Mouse (Mus musculus): Measurements from ENCODE around the gene Hmox2. TPM values are rescaled to one million over a fixed set of nuclear protein-coding genes. Genes with fewer than 3 reads are reported as not detected.

Gene Hmox2
- polyA plus RNA-seq, 1 experiment from 2014 or later, result 81.0 TPM

DNA sequence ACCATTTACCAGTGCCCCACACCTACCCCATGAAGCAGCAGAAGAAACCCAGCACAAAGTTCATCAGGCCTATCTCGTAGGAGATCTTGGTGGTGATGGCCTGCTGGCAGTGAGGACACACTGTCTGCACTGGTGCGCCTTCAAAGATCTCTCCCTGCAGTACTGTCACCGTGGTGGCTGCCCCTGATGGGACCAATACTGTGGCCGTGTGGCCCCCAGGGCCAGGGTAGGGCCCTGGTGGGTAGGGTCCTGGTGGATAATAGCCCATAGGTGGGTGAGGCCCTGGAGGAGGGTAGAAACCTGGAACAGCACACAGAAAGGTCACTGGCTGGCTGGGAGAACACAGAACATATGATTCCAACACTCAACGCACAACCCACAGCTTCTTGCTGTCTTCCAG, 42.6 kb downstream of the Hmox2 start:
- H3K4me2 ChIP-seq (replicated peaks), result no peak overlapping the region
- no peak overlapping the region for H3K4me3 ChIP-seq
- peaks cover 64% of the 10 kb centered on the region for H3K36me3 ChIP-seq
- WGBS, result 95% methylated on average over 5 of the region's 5 CpGs
- H3K9ac ChIP-seq (replicated peaks), result no peak overlapping the region
- no peaks in the 10 kb centered on the region for H3K27me3 ChIP-seq
- H3K9me3 ChIP-seq, result no peaks in the 10 kb centered on the region
- ATAC-seq (ENCODE audit: low FRiP score, low read depth), result no peak
- H3K4me1 ChIP-seq, result no peaks in the 10 kb centered on the region
- H3K27ac ChIP-seq (replicated peaks), result no peak overlapping the region

GRCm38 (mm10) chr16:4773289-4773970, 47.3 kb downstream of the Hmox2 start:
- Histone ChIP-seq H3K36me3 (peaks cover 28% of the 10 kb centered on the region), H3K9me3 (no peaks in the 10 kb centered on the region), H3K4me1 (0 out of 2 replicates have a peak, but pooled peaks cover 3% of the 10 kb centered on the region), H3K4me3 (no peak overlapping the region), H3K4me2 (replicated peaks) (no peak overlapping the region), H3K27ac (replicated peaks) (no peak overlapping the region), H3K27me3 (no peaks in the 10 kb centered on the region), H3K9ac (replicated peaks) (no peak overlapping the region)
- WGBS, result 64% methylated on average over 1 of the region's 1 CpGs
- no peak for ATAC-seq (ENCODE audit: low FRiP score, low read depth)

DNA sequence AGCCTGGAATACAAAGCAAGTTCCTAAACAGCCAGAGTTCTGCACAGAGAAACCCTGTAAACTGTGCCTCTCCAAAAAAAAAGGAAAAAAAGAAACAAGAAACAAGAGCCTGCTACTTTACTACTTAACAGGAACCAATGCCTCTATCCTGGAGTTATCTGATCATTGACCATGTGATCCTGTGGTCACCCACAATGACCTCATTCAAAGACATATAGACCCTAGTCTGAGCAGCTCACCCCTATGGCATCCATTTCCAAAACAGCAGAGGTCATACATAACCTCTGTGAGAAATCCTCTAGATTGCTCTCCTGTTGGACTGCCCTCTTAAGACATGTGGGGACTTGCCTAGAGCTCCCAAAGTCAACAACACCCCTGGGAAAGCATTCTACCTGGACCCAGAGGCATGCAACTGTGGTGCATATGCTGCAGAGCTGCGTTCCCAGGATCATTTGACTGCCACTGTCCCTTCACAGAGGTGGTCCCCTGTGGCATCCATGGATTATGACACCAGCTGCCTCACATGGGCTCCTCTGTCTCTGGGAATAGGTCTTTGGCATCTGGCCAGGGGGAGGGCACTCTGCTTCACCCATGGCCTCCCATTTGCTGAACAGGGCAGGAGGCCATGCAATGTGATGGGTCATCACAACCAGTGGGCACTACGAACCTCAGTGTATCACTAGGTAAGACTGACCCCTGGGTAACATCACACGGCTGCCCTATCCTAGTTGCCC, 51.2 kb downstream of the Hmox2 start:
- 98% methylated on average over 3 of the region's 3 CpGs for WGBS
- peaks cover 5% of the 10 kb centered on the region; the same call in 1 of the 2 replicates for H3K36me3 ChIP-seq
- H3K4me2 ChIP-seq (replicated peaks), result no peak overlapping the region
- H3K9me3 ChIP-seq, result no peaks in the 10 kb centered on the region
- H3K27ac ChIP-seq (replicated peaks), result no peak overlapping the region
- ATAC-seq (ENCODE audit: low FRiP score, low read depth), result no peak
- H3K4me1 ChIP-seq, result 0 out of 2 replicates have a peak, but pooled peaks cover 3% of the 10 kb centered on the region
- H3K27me3 ChIP-seq, result no peaks in the 10 kb centered on the region
- H3K9ac ChIP-seq (replicated peaks), result no peak overlapping the region
- no peak overlapping the region for H3K4me3 ChIP-seq

DNA sequence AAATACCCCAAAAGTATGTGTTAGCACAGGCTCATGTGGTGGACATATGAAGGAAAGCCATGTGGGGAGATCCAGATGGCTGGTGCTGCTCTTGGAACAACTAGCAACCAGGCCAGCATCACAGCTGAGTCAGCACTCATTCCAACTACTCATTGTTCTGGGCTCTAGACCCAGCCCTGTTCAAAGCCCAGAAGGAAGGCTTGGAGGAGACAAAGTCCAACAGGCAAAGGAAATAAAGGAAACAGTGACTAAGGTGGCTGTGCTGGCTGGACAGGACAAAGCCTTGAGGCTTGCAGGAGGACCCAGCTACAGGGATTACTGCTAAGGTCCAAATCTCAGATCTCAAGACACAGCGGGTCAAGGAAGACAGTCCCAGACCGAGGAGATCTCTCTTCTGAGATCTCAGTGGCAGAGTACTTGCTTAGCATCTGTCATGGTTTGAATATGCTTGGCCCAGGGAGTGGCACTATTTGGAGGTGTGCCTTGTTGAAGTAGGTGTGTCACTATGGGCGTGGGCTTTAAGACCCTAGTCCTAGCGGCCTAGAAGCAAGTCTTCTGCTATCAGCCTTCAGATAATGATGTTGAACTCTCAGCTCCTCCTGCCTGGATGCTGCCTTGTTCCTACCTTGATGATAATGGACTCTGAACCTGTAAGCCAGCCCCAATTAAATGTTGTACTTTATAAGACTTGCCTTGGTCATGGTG, 51.9 kb downstream of the Hmox2 start:
- H3K9ac ChIP-seq (replicated peaks), result no peak overlapping the region
- WGBS, result 97% methylated on average over 4 of the region's 4 CpGs
- H3K36me3 ChIP-seq, result peaks cover 5% of the 10 kb centered on the region; the same call in 1 of the 2 replicates
- H3K9me3 ChIP-seq, result no peaks in the 10 kb centered on the region
- 0 out of 2 replicates have a peak, but pooled peaks cover 3% of the 10 kb centered on the region for H3K4me1 ChIP-seq
- no peak for ATAC-seq (ENCODE audit: low FRiP score, low read depth)
- H3K4me3 ChIP-seq, result no peak overlapping the region
- no peak overlapping the region for H3K27ac ChIP-seq (replicated peaks)
- no peaks in the 10 kb centered on the region for H3K27me3 ChIP-seq
- H3K4me2 ChIP-seq (replicated peaks), result no peak overlapping the region

DNA sequence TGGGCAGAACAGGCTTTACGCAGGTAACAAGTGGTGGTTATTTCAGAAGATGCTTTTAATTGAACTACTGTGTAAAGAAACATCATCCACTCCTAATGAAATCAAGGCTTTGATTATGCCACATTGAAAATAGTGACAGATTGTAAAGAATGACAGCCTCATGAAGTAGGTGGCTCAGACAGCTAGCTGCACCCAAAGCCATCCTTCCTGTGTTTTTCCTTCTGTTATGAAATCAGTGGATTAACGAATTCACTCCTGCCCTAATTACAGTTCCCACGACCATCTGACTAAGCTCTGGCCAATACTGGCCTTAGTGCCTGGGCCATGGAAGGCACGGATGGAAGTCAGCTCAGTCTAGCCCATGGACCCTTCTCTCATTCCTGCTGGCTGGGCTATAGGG, 52.8 kb downstream of the Hmox2 start:
- WGBS, result 92% methylated on average over 4 of the region's 4 CpGs
- H3K36me3 ChIP-seq, result peaks cover 10% of the 10 kb centered on the region
- no peak overlapping the region for H3K4me3 ChIP-seq
- H3K27me3 ChIP-seq, result no peaks in the 10 kb centered on the region
- no peak overlapping the region for H3K27ac ChIP-seq (replicated peaks)
- no peak overlapping the region for H3K9ac ChIP-seq (replicated peaks)
- 0 out of 2 replicates have a peak, but pooled peaks cover 3% of the 10 kb centered on the region for H3K4me1 ChIP-seq
- no peak overlapping the region for H3K4me2 ChIP-seq (replicated peaks)
- H3K9me3 ChIP-seq, result no peaks in the 10 kb centered on the region
- ATAC-seq (ENCODE audit: low FRiP score, low read depth), result no peak

DNA sequence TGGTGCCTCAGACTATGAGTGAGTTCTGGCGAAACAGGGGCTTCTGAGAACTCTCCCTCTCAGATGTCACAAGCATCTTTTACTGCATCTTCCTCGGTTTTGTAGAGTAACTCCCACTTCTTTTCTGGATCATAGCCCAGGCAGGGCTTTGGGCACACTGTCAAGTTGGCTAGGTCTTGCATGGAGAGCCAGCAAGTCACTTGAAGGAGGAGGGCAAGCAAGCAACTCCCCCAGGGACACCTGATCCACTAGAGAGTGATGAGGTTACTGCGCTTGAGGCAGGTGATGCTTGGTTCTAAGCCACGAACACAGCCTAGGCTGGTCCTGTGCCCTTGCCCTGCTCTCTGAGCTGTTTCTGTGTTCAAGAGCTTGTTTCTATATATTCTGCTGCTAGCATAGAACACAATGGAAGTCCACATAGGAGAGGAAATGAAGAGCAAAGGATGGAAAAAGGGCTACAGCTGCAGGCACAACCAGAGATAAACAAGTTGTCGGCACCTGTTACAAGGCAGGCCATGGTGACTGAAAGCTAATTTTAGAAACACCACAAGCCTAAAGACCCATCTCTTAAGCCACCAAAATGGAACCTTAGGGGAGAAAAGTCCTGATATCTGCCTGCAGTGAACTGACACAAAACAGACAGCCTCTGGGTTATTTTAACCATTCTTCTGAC, 55.5 kb downstream of the Hmox2 start:
- Histone ChIP-seq H3K4me1 (peaks cover 12% of the 10 kb centered on the region), H3K27ac (replicated peaks) (no peak overlapping the region), H3K9me3 (no peaks in the 10 kb centered on the region), H3K36me3 (peaks cover 10% of the 10 kb centered on the region), H3K27me3 (no peaks in the 10 kb centered on the region), H3K4me3 (no peak overlapping the region), H3K4me2 (replicated peaks) (no peak overlapping the region), H3K9ac (replicated peaks) (no peak overlapping the region)
- no peak for ATAC-seq (ENCODE audit: low FRiP score, low read depth)
- 92% methylated on average over 5 of the region's 5 CpGs for WGBS

DNA sequence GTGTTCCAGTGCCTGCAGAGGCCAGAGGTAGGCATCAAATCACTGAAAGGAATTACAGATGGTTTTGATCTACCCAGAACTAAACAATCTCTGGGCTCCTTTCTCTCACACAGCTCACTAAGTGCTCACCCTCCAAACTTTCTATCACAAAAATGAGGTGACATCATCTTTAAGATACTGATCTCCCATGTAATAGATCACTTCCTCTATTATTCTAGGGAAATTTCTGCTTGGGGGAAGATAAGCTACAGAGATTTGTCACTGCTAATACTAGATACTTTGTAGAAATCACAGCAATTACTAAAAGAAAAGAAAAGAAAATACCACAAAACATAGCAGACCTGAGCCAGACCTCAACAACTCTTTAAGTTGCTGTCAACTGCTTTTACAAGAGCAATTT, 56.4 kb downstream of the Hmox2 start:
- H3K36me3 ChIP-seq, result peaks cover 9% of the 10 kb centered on the region

DNA sequence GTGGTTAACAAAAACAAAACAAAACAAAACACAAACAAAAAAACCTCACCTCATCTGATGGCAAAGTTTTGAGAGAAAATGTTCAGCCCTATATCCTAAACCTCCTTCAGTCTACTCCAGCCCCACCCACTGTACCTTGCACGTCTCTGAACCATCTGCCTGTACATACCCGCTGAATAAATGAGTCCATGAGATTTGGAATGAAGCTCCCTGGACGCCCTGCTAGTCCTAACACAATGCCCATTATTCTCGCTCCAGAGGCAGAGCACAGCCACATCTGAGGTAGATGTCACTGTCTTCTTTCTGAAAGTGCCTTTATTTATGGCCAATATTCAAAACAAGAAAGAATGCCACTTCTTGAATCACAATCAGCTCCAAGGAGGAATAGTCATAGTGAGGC, 59.5 kb downstream of the Hmox2 start:
- peaks cover 5% of the 10 kb centered on the region; the same call in 1 of the 2 replicates for H3K36me3 ChIP-seq

More for the DNA sequence above, 56.4 kb downstream of the Hmox2 start:
- Histone ChIP-seq H3K4me1 (peaks cover 17% of the 10 kb centered on the region), H3K4me2 (replicated peaks) (no peak overlapping the region), H3K4me3 (no peak overlapping the region), H3K27ac (replicated peaks) (no peak overlapping the region), H3K9me3 (no peaks in the 10 kb centered on the region), H3K27me3 (no peaks in the 10 kb centered on the region), H3K9ac (replicated peaks) (no peak overlapping the region)
- no peak for ATAC-seq (ENCODE audit: low FRiP score, low read depth)

DNA sequence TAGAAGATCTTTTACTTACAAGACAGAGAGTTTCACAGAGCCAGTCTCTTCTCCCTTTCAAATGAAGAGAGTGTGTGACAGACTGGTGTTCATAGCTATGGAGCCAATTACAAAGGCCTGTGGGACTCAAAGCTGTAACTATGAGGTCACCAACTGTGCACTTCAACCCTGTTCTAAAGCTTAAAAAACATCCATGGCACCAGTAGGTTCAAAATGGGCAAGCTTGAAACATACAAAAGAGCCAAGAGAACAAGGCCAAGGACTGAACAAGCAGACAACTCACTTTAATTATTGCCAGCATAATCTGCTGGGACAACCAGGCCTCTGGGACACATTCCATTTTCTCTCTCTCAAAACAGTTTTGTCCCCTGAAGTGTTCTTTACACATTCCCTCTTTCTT, 62.0 kb downstream of the Hmox2 start:
- peak overlapping the region; percentile 90 for H3K4me2 ChIP-seq (replicated peaks)
- peaks cover 31% of the 10 kb centered on the region for H3K4me1 ChIP-seq
- H3K9me3 ChIP-seq, result no peaks in the 10 kb centered on the region
- H3K27me3 ChIP-seq, result no peaks in the 10 kb centered on the region
- no peak overlapping the region for H3K9ac ChIP-seq (replicated peaks)
- no peak overlapping the region for H3K27ac ChIP-seq (replicated peaks)
- peaks cover 4% of the 10 kb centered on the region; the same call in 1 of the 2 replicates for H3K36me3 ChIP-seq
- no peak overlapping the region for H3K4me3 ChIP-seq
- no peak for ATAC-seq (ENCODE audit: low FRiP score, low read depth)

More for the DNA sequence above, 59.5 kb downstream of the Hmox2 start:
- H3K27ac ChIP-seq (replicated peaks), result no peak overlapping the region
- 48% methylated on average over 4 of the region's 4 CpGs for WGBS
- peaks cover 31% of the 10 kb centered on the region for H3K4me1 ChIP-seq
- no peaks in the 10 kb centered on the region for H3K9me3 ChIP-seq
- H3K4me2 ChIP-seq (replicated peaks), result no peak overlapping the region
- ATAC-seq (ENCODE audit: low FRiP score, low read depth), result no peak
- no peak overlapping the region for H3K4me3 ChIP-seq
- H3K9ac ChIP-seq (replicated peaks), result no peak overlapping the region
- no peaks in the 10 kb centered on the region for H3K27me3 ChIP-seq

DNA sequence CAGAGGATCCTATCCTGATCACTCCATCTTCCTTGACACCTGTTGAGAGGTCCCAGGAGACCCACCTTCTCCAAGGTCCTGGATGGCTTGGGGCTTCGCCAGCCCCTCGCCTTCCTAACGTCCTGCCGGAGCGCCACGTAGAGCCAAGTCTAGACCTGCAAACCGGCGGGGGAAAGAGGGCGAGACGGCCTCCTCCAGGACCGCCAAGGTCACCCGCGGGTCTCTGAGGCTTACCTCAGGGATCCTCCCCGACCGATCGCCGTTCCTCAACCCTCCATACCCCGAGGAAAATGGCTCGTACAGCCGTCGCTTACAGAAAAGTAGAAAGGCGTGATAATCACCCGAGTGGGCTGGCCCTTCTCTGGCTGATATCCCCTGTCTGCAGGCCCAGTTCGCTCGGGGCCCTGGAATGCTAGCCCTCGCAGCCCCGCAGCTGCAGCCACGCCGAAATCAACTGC, 63.2 kb downstream of the Hmox2 start:
- peaks cover 31% of the 10 kb centered on the region for H3K4me1 ChIP-seq
- H3K4me3 ChIP-seq, result peak overlapping the region; percentile 86
- no peaks in the 10 kb centered on the region for H3K36me3 ChIP-seq
- peak overlapping the region; percentile 90 for H3K4me2 ChIP-seq (replicated peaks)
- ATAC-seq (ENCODE audit: low FRiP score, low read depth), result peak; percentile 66; the same call in 1 of the 2 replicates
- H3K27me3 ChIP-seq, result no peaks in the 10 kb centered on the region
- peak overlapping the region; percentile 98 for H3K27ac ChIP-seq (replicated peaks)
- WGBS, result under 1% methylated on average over 28 of the region's 29 CpGs
- peak overlapping the region; percentile 89 for H3K9ac ChIP-seq (replicated peaks)
- H3K9me3 ChIP-seq, result no peaks in the 10 kb centered on the region

GRCm38 (mm10) chr16:4789810-4790559, 63.8 kb downstream of the Hmox2 start, which contains the start of gene Cdip1:
TSS of gene Cdip1 (minus strand) at chr16:4790292.
- ATAC-seq (ENCODE audit: low FRiP score, low read depth), result peak; percentile 98
- Histone ChIP-seq H3K4me2 (replicated peaks) (peak within 1 kb of the TSS; percentile 90), H3K27ac (replicated peaks) (peak within 1 kb of the TSS; percentile 98), H3K4me3 (peak within 1 kb of the TSS; percentile 86), H3K27me3 (no peaks in the 10 kb centered on the region), H3K9me3 (no peaks in the 10 kb centered on the region), H3K9ac (replicated peaks) (peak within 1 kb of the TSS; percentile 89), H3K36me3 (no peaks in the 10 kb centered on the region), H3K4me1 (peaks cover 31% of the 10 kb centered on the region)
- under 1% methylated on average over 51 of the region's 51 CpGs for WGBS
